Mouse (Mus musculus) lung, embryonic 14.5 days (tissue): ENCODE results near the gene Akap6. TPM values are rescaled to one million over a fixed set of nuclear protein-coding genes. Genes with fewer than 3 reads are reported as not detected.

Source experiments
- ATAC-seq: fragments of 200-750 bp; cut with Nextera tagmentation; 2 replicates; pipeline ENCODE4 v1.8.0; 2017; ENCODE audit warnings: mild to moderate bottlenecking, moderate TSS enrichment, moderate library complexity; ENCODE audit not compliant: insufficient read depth
- DNase-seq: peaks from one replicate; pipeline ENCODE4 v3.0.0-alpha.2; 2015
- H3K27ac ChIP-seq: fragments of 300-500 bp; sonication (generic); 2 replicates; pipeline ENCODE4 v1.5.1; 2014; ENCODE audit warnings: low read depth, mild to moderate bottlenecking, moderate library complexity
- H3K27me3 ChIP-seq: fragments of 300-500 bp; sonication (generic); 2 replicates; pipeline ENCODE4 v1.6.1; 2014; ENCODE audit warnings: low read length, control low read depth; ENCODE audit not compliant: insufficient read depth
- H3K36me3 ChIP-seq: fragments of 300-500 bp; sonication (generic); 2 replicates; pipeline ENCODE4 v1.6.1; 2014; ENCODE audit warnings: control low read depth; ENCODE audit not compliant: insufficient read depth
- H3K4me1 ChIP-seq: fragments of 300-500 bp; sonication (generic); 2 replicates; pipeline ENCODE4 v1.6.1; 2014; ENCODE audit warnings: antibody characterized with exemption, control low read depth; ENCODE audit not compliant: insufficient read depth
- H3K4me2 ChIP-seq: fragments of 300-500 bp; sonication (generic); 2 replicates; pipeline ENCODE4 v1.6.1; 2014; ENCODE audit warnings: mild to moderate bottlenecking
- H3K4me3 ChIP-seq: fragments of 300-500 bp; sonication (generic); 2 replicates; pipeline ENCODE4 v1.5.1; 2014; ENCODE audit warnings: low read depth, low read length
- H3K9ac ChIP-seq: fragments of 300-500 bp; sonication (generic); 2 replicates; pipeline ENCODE4 v1.6.1; 2014
- H3K9me3 ChIP-seq: fragments of 300-500 bp; sonication (generic); 2 replicates; pipeline ENCODE4 v1.6.1; 2016; ENCODE audit warnings: low read depth, low read length, control low read depth
- CTCF ChIP-seq: IDR thresholded peaks from 2 replicates; pipeline ENCODE4 v1.5.1; 2016; ENCODE audit warnings: antibody characterized with exemption, low read depth
- WGBS: fragments of 180-500 bp; shearing (Covaris S2); extraction: QIAGEN DNeasy Blood & Tissue Kit; methylation state at CpG from one replicate; pipeline ENCODE4 v1.1.7; 2014; 5-methylcytosine and 5-hydroxymethylcytosine counted together
- polyA plus RNA-seq: library from polyadenylated mRNA; unstranded; fragments of >200 nt; fragmentation: Nextera tagmentation; extraction: Ambion mirVana; gene quantifications from 2 replicates; pipeline ENCODE4 v1.2.1, GENCODE M21; 2014

The Akap6 gene
- polyA plus RNA-seq, 1 experiment from 2014 or later, result 0.51 TPM

DNA sequence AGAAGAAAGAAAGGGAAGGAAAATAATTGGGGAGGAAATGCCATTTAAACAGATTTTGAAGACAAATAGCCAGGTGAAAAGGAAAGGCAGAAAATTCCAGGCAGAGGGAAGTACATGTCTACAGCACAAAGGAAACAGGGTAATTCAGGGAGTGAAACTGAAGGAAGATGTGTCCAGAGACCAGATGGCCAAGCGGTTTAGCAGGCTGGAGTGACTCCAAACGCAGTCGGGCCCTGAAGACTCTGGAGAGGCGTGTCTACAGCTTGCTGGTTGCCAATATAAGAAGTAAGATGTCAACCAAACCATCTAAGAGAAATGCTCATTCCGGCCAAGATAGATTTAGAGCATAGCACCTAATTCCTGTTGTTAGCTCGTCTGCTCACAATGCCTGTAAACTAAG, 292.6 kb downstream of the Akap6 start:
- Histone ChIP-seq H3K4me1 (no peaks in the 10 kb centered on the region), H3K9ac (no peak overlapping the region), H3K27ac (no peak overlapping the region), H3K27me3 (no peaks in the 10 kb centered on the region), H3K4me2 (no peak overlapping the region), H3K36me3 (no peaks in the 10 kb centered on the region), H3K4me3 (no peak overlapping the region), H3K9me3 (no peaks in the 10 kb centered on the region)
- TF ChIP-seq CTCF, result no peak
- peak; percentile 60 for DNase-seq
- no peak for ATAC-seq
- WGBS, result 55% methylated on average over 6 of the region's 6 CpGs

DNA sequence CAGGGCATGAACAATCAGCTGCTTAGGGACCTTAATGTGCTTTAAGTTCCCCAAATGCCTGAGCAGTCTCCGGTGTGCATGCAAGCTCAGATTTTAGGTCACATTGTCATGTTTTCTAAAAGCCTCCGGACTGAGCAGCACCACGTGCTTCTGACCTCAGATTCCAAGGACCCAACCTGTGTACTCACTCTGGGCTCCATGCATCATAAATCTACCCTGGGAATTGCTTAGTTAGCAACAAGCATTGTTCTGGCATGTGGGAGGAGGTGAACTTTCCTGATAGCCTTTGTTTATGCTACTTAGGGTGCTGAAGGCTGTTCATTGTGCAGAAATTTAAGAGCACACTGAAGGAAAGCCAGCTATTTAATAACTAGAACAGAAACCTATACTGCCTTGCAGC, 313.2 kb downstream of the Akap6 start:
- ATAC-seq, result no peak
- H3K9me3 ChIP-seq, result no peaks in the 10 kb centered on the region
- no peak for DNase-seq
- no peak overlapping the region for H3K4me2 ChIP-seq
- no peaks in the 10 kb centered on the region for H3K4me1 ChIP-seq
- H3K27me3 ChIP-seq, result no peaks in the 10 kb centered on the region
- no peak overlapping the region for H3K27ac ChIP-seq
- H3K36me3 ChIP-seq, result no peaks in the 10 kb centered on the region
- no peak overlapping the region for H3K4me3 ChIP-seq
- no peak overlapping the region for H3K9ac ChIP-seq
- TF ChIP-seq CTCF, result no peak
- WGBS, result 30% methylated on average over 3 of the region's 3 CpGs

DNA sequence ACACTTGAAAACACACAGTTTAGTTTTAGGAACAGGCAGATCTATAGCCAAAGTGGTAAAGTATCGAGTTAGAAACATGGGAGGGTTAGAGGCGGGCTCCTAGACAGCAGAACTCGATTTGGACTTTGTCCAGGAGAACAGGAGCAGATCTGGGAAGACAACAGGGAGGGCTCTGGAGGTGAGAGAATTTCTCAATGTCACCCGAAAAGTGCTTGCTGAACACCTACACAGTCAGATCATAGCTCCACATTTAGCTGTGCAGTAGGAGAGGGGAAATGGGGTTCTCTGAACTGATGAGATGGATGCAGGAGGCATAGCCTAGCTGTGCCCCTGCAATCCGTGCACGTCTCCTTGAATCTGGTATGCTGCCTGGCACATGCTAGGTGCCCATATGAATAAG, 315.4 kb downstream of the Akap6 start:
- WGBS, result 78% methylated on average over 6 of the region's 6 CpGs
- DNase-seq, result no peak
- Histone ChIP-seq H3K36me3 (no peaks in the 10 kb centered on the region), H3K4me1 (no peaks in the 10 kb centered on the region), H3K27me3 (no peaks in the 10 kb centered on the region), H3K9ac (no peak overlapping the region), H3K4me2 (no peak overlapping the region), H3K9me3 (no peaks in the 10 kb centered on the region), H3K4me3 (no peak overlapping the region), H3K27ac (no peak overlapping the region)
- no peak for ATAC-seq
- TF ChIP-seq CTCF, result no peak

DNA sequence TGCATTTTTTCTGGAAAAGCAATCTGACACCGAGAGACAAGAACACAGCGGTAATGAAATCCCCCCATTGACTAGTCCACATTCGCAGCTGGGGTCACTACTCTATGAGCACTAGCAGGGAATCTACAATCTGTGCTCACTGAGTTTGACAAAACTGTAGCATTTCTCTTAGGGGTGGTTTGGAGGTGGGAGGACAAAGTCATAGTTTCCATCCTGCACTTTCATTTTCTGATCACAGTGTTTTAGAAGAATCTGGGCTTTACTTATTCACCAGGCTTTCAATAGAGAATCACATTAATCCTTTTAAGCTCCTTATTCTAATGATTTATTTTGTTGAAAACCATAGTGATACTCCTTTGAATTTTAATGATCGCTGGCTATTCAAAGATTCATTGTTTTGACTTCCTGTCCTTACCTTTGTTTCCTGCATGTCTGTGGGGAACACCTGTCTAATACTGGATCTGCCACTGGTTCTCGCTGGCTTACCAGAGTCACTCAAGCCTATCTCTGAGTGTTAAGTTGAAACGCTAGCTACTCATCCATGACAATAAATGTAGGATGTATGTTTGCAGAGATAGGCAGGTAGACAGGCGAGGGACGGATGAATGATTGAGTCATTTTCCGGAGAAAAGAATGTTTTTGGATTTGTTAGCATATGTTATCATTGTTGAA, 325.5 kb downstream of the Akap6 start:
- ATAC-seq, result no peak
- no peaks in the 10 kb centered on the region for H3K9me3 ChIP-seq
- no peaks in the 10 kb centered on the region for H3K36me3 ChIP-seq
- no peaks in the 10 kb centered on the region for H3K27me3 ChIP-seq
- no peaks in the 10 kb centered on the region for H3K4me1 ChIP-seq
- no peak for DNase-seq
- H3K4me3 ChIP-seq, result no peak overlapping the region
- H3K4me2 ChIP-seq, result no peak overlapping the region
- 72% methylated on average over 9 of the region's 9 CpGs for whole genome bisulfite sequencing
- no peak overlapping the region for H3K27ac ChIP-seq
- no peak overlapping the region for H3K9ac ChIP-seq
- TF ChIP-seq CTCF, result no peak

DNA sequence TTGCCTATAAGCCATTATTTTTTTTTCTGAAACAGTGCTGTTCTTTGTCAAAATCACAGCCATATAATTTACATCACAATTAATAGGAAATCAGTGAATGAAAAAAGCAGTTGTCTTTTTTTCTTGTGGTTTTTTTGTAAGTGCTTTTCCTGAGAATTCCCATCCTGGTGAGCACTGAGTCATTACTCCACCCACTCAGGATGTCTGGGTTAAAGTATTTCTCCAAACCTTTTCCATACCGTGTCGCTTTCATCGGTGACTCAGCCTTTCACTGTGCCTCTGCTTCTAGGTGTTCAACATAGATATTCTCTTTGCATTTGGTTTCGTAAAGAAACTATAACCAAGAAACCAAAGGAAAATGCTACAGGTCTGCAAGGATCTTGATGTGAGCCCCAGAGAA, 328.1 kb downstream of the Akap6 start:
- Histone ChIP-seq H3K27me3 (no peaks in the 10 kb centered on the region), H3K4me3 (no peak overlapping the region), H3K4me1 (no peaks in the 10 kb centered on the region), H3K27ac (no peak overlapping the region), H3K9ac (no peak overlapping the region), H3K36me3 (no peaks in the 10 kb centered on the region), H3K9me3 (no peaks in the 10 kb centered on the region), H3K4me2 (no peak overlapping the region)
- TF ChIP-seq CTCF, result no peak
- no peak for ATAC-seq
- no peak for DNase-seq
- 64% methylated on average over 4 of the region's 4 CpGs for WGBS

DNA sequence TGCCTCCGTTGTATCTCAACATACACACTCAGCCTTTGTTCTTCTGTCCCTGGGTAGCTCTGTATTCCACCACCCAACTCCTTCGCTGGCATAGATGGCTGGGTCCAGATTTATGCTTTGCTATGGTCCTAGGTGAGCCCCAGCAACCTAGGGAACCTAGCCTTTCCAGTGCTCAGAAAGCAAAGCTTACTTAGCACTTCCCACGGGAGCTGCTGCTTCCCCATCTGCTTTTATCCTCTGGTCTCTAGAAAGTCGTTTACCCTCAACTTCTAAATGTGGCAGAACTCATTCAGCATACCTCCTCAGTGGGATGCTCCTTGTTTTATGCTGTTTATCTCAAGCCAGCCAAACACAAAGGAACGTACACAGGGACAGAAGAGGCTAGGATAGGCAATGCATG, 329.7 kb downstream of the Akap6 start:
- DNase-seq (no peak), ATAC-seq (no peak)
- Histone ChIP-seq H3K4me3 (no peak overlapping the region), H3K27ac (no peak overlapping the region), H3K36me3 (no peaks in the 10 kb centered on the region), H3K4me2 (no peak overlapping the region), H3K27me3 (no peaks in the 10 kb centered on the region), H3K4me1 (peaks cover 5% of the 10 kb centered on the region; the same call in 1 of the 2 replicates), H3K9me3 (no peaks in the 10 kb centered on the region), H3K9ac (no peak overlapping the region)
- WGBS, result 52% methylated on average over 5 of the region's 5 CpGs
- no peak for TF ChIP-seq CTCF

DNA sequence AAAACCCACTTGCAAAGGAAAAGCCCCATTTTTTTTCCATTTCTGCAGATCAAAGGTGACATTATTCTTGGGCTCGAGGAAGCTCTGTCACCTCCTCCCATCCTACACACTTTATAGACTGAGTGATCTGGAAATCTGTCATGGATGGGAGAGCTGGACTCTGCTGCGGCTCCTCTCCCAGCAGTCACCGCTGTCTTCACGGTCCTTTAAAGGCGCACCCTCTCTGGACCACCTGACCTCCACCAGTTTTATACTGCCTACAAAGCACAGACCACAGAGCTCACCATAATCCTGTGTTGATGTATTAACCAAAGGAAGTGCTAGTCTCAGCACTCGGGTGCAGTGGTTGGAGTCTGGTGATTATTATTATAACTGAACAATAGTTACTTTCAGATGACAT, 330.7 kb downstream of the Akap6 start:
- H3K36me3 ChIP-seq, result no peaks in the 10 kb centered on the region
- no peak overlapping the region for H3K4me3 ChIP-seq
- H3K4me2 ChIP-seq, result no peak overlapping the region
- DNase-seq (no peak), ATAC-seq (no peak)
- no peak for TF ChIP-seq CTCF
- WGBS, result 42% methylated on average over 6 of the region's 6 CpGs
- no peak overlapping the region for H3K27ac ChIP-seq
- no peaks in the 10 kb centered on the region for H3K9me3 ChIP-seq
- H3K4me1 ChIP-seq, result peaks cover 5% of the 10 kb centered on the region; the same call in 1 of the 2 replicates
- no peaks in the 10 kb centered on the region for H3K27me3 ChIP-seq
- no peak overlapping the region for H3K9ac ChIP-seq
